Mouse (Mus musculus): ENCODE measurements around the gene Tnfrsf25.

Tnfrsf25 gene

GRCm38 (mm10) chr4:152092751-152093293 lies 22.9 kb upstream of the Tnfrsf25 start:
- DNase-seq (ENCODE audit: low spot score) = peak; percentile 55

DNA sequence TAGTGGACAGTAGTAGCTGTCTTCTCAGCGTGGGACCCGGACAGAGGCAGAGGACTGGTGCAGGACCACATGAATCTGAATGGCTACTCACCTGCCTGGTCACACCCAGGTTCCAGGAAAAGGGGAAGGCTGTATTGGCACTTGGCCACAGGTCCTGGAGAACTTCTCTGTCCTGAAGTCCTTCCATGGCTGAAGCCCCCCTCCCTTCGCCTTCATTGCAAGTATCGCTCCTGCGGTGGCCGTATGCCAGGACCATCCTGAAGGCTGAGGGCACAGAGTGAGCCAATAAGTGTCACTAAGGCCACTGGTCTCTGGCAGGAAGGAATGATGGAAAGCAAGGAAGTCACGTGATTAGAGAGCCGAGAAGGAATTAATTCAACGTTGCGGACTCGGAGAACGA lies 21.5 kb upstream of the Tnfrsf25 start:
- no peak for DNase-seq (ENCODE audit: low spot score)

DNA sequence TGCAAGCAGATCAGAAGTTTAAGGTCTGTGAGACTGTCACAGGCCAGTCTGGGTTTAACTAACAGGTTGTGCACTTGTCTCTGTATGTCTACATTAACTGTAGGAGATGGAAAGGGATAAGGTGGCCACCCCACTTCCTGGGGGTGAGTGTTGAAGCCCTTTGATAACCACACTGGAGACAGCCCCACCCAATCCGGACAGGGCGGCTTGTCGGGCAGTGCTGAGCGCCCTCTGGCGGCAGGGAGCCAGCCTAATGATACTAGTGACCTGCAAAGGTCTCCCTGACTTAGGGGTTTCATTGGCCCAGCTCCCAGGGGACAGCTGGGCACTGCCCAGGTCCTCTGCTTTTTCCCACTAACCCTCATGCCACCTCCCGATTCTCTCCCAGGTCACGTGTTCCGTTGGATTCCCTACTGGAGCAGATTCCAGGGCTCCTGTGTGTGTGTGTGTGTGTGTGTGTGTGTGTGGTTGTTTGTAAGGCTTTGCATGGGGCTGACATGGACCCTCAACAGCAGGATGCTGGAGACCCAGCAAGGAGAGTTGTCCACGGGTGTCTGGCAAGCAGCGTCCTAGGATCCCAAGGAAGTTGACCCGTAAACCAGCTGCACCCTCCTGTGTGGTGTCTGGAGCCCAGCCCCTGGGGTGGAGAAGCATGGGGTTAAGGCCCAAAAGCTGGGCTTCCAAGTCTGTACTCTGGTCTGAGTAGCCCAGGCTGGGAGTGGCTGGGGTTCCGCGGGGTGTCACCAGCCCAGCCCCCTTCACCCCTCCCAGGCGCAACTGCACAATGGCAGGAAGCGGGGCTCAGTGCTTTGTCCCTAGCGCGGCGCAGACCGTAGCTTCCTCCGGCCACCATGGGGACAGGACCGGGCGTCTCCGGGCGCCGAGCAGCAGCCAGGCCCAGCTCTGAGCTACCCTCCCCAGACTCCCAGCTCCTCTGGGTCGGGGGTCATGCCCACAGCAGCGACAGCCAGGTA lies 19.5 kb upstream of the Tnfrsf25 start:
- DNase-seq (ENCODE audit: low spot score) = peak; percentile 82

DNA sequence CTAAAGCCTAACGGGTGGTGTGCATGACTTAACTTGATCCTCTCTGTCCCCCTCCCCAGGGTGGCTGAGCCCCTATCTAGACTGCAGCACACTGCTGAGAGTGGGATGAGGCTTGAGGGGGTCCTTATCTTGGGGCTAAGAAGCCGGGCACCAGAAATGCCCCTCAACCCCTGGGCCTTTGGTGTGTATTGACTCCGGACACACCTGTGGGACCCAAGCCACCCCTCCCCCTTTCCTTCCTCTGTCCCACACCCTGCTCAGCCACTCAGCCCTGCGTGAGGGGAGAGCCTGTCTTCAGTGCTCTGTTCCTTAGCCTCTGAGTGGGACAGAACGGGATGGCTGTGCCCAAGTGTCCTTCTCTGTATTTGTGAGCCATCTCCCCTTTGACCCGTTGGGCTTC lies 18.8 kb upstream of the Tnfrsf25 start:
- no peak for DNase-seq (ENCODE audit: low spot score)

GRCm38 (mm10) chr4:152097911-152098799 lies 17.6 kb upstream of the Tnfrsf25 start:
- DNase-seq (ENCODE audit: low spot score) = no peak

GRCm38 (mm10) chr4:152100541-152100940 lies 15.2 kb upstream of the Tnfrsf25 start:
- no peak for DNase-seq (ENCODE audit: low spot score)

DNA sequence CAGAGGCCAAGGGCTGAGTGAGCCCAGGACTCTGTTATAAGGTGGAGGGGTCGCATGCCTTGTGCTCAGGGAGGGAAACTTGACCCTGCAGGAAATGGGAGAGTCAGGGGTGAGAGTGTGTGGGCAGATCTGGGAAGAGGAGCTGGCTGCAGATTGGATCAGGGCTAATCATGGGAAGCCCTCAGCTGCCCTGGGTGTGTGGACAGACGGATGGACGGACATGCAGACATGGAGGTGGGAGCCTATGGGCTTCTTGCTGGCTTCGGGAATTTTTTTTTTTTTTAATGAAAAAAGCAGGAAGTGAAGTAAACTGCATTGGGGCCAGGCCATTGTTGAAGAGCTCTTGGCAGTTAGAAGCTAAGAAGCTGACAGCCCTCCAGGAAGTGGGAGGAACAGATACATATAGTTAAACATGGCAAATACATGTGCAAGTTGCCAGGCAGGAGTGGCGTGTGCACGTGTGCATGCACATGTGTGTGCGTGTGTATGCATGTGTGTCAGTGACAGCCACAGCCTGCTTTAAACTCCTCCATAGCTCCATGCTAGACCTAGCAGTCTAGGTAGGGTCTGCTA lies 14.6 kb upstream of the Tnfrsf25 start:
- DNase-seq (ENCODE audit: low spot score) = no peak

GRCm38 (mm10) chr4:152101921-152102320 lies 13.8 kb upstream of the Tnfrsf25 start:
- no peak for DNase-seq (ENCODE audit: low spot score)

DNA sequence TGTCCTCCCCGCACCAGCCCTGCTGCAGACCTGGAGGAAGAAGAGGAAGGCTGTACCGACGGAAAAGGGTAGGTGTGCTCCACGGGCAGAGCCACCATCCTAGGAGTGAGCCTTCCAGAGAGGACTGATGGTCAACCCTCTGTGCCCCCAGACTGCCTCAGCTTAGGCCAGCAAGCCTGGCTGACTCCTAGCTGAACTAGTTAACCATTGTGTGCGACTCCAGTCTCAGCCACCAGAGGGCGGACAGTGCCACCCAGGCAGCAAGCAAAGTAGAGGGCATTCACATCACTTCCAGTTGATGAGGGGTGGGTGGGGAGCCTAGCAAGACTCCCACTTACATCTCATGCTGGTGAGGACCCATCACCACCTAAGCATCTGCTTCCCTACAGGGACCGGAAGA lies 12.7 kb upstream of the Tnfrsf25 start:
- DNase-seq (ENCODE audit: low spot score) = peak; percentile 79

GRCm38 (mm10) chr4:152106746-152107145 lies 9.0 kb upstream of the Tnfrsf25 start:
- no peak for DNase-seq (ENCODE audit: low spot score)

GRCm38 (mm10) chr4:152107493-152107892 lies 8.2 kb upstream of the Tnfrsf25 start:
- peak; percentile 90 for DNase-seq (ENCODE audit: low spot score)

DNA sequence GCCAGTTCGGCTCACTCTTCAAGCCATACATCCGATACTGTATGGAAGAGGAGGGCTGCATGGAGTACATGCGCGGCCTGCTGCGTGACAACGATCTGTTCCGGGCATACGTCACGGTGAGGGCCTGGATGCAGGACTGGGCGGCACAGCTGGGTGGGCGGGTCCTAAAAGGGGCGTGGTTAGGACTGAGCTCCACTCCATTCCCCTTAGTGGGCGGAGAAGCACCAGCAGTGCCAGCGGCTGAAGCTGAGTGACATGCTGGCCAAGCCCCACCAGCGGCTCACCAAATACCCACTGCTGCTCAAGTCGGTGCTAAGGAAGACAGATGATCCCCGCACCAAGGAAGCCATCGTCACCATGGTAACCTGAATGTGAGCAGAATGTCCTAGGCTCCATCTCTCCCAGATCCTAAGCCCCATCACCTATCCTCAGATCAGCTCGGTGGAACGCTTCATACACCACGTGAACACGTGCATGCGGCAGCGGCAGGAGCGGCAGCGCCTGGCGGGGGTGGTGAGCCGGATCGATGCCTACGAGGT lies 7.7 kb upstream of the Tnfrsf25 start:
- DNase-seq (ENCODE audit: low spot score) = peak; percentile 90

GRCm38 (mm10) chr4:152108673-152109072 lies 7.1 kb upstream of the Tnfrsf25 start:
- no peak for DNase-seq (ENCODE audit: low spot score)

DNA sequence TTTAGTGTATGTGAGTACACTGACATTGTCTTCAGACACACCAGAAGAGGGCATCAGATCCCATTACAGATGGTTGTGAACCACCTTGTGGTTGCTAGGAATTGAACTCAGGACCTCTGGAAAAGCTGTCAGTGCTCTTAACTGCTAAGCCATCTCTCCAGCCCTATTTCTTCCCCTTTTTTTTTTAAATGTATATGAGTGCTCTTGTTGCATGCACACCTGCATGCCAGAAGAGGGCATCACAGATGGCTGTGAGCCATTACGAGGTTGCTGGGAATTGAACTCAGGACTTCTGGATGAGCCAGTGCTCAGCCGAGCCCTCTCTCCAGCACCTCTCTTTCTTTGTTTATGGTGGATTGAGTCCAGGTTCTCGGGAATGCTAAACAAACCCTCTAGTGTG lies 6.2 kb upstream of the Tnfrsf25 start:
- no peak for DNase-seq (ENCODE audit: low spot score)

- no peak for DNase-seq (ENCODE audit: low spot score)
Observed at GRCm38 (mm10) chr4:152110689-152111088, 5.0 kb upstream of the Tnfrsf25 start.

GRCm38 (mm10) chr4:152112329-152112728 lies 3.4 kb upstream of the Tnfrsf25 start:
- no peak for DNase-seq (ENCODE audit: low spot score)

GRCm38 (mm10) chr4:152114080-152114479 lies 1.7 kb upstream of the Tnfrsf25 start:
- DNase-seq (ENCODE audit: low spot score) = no peak

DNA sequence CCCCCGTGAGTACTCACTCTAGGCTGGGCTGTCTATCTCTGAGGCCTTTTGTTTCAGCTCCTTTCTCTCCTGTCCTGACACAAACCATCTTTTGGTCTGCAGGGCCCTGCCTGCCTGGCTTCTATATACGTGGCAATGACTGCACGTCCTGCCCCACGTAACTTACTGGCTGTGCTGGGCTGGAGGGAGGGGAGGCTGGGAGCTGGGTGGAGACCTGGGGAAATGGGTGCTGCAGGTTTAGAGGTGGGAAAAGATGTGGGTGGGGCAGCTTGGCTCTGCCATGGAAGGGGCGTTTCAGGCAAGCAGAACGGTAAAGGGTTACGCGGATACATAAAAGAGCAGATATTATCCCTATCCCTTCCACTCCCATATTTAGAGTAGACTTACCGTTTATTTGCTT lies 1.8 kb downstream of the Tnfrsf25 start:
- no peak for DNase-seq (ENCODE audit: low spot score)

GRCm38 (mm10) chr4:152119396-152120292 lies 3.9 kb downstream of the Tnfrsf25 start:
- DNase-seq (ENCODE audit: low spot score) = no peak

DNA sequence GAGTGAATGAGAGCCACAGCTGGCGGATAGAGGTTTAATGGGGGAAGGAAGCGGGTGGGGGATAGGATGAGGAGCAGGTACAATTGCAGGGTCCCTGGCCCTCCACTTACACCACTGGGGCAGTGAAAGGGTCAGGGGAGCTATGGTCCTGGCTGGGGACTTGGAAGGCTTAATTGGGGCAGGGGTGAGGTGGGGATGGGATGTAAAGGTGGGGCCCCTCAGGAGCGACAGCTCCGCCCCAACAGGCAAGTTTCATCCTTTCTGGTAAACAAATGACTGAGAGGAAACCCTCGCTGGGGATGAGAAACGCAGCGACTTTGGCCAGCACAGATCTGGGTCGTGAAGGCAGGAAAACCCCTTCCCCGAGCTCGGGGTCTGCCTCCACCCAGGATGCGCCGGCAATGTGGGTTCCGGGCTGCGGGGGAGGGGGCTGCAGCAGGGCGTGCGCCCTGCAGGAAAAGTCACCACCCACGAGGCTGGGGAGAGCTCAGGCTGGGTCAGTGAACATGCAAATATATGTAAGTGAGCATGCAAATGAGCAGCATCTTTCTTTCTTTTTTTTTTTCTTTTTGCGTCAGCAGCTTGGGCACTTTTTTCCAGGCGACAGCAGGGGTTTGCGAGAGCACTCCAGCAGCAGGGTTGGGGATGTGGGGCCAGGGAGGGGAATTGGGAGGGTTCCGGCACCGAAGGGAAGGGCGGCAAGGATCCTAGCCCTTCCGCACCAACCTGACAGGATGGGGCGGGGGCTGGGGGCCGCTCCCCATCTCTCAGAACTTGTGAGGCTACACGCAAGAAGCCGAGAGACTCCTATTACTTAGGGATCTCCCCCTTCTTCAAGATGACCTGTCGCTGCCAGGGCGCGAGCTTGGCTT lies 4.8 kb downstream of the Tnfrsf25 start:
- no peak for DNase-seq (ENCODE audit: low spot score)

All from urinary bladder, postnatal 14 days (tissue).